Mouse (Mus musculus): Measurements from ENCODE around the gene Pdyn. TPM values are rescaled to one million over a fixed set of nuclear protein-coding genes. Genes with fewer than 3 reads are reported as not detected.

The Pdyn gene
- polyA plus RNA-seq (2012; rRNA removed), result not detected in 2 replicates

GRCm38 (mm10) chr2:129699484-129700158, at the start of gene Pdyn:
Pdyn (minus strand) TSS chr2:129699844.
- DNase-seq (ENCODE audit: low read depth), result no peak

DNA sequence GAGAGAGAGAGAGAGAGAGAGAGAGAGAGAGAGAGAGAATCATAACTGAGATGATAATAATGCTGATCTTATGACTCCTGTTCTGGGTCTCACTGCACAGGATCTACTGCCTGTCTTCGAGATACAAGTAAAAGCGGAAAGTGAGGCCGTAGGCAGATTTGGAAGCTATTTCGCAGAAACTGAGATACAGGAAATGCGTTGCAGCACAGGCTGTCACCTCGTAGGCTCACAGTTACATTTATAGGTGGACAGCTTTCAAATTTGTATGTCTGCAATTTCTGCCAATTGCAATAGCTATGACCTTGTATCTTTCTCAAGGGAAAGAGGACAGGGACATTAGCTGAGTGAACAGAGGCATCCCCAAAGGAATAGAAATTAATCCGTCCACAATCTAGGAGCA, 42.4 kb upstream of the Pdyn start:
- DNase-seq (ENCODE audit: low read depth), result no peak

- DNase-seq (ENCODE audit: low read depth), result no peak
These were observed 40.9 kb upstream of the Pdyn start for GRCm38 (mm10) chr2:129740515-129740914.

DNA sequence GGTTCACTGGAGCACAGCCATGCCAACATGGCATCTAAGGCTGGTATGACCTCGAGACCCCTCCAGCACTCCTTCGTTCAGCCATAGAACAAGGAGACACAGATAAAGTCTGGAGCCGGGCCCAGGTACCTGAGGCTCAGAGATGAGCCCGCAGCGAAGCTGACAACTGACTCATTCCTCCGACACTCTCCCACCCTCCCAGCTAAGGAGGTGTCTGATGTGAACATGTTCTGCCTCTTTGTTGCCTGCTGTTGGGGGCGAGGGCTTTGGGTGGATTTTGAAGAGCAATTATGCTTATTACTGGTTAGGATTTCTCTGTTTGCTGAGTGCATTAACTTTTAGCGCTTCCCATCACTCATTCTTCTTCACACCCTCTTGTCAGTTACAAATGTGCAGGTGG, 34.4 kb upstream of the Pdyn start:
- DNase-seq (ENCODE audit: low read depth), result no peak

DNA sequence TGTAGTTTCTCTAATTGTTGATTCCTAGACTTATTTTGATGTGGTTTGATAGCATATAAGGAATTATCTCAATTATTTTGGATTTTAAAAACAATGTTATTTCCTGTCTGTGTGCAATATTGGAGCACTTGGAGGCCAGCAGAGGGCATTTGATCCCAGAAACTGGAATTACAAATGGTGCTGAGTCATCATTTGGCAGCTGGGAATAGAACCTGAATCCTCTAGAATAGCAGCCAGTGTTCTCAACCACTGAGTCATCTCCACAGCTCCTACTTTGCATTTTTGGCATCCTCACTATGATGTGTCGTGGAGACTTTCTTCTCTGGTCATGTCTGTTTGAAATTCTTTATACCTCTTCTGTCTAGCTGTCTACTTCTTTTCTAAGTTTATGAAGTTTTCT, 30.0 kb upstream of the Pdyn start:
- DNase-seq (ENCODE audit: low read depth), result no peak

- no peak for DNase-seq (ENCODE audit: low read depth)
These were observed 16.0 kb upstream of the Pdyn start for GRCm38 (mm10) chr2:129715671-129716070.

GRCm38 (mm10) chr2:129713026-129713544, 13.4 kb upstream of the Pdyn start:
- DNase-seq (ENCODE audit: low read depth), result no peak

- DNase-seq (ENCODE audit: low read depth), result no peak
These were observed 3.6 kb downstream of the Pdyn start for GRCm38 (mm10) chr2:129696059-129696458.

DNA sequence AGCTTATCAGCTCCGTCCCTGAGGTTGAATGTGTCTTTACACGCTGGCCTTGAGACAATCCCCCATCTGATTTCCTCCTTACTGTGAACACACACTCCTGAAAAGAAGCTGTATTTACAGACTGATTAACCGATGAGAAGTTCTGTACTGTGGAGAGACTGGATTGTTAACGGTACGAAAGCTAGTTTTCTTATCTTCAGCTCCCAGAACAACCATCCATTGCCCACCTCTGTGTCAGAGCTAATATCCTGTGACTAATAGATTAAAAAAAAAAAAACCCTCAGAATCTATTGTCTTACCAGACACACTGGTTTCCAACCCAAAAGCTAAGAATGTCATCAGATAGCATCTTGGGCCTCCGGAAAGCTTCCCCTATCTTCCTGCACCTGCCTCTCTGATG, 5.3 kb downstream of the Pdyn start:
- DNase-seq (ENCODE audit: low read depth), result no peak

DNA sequence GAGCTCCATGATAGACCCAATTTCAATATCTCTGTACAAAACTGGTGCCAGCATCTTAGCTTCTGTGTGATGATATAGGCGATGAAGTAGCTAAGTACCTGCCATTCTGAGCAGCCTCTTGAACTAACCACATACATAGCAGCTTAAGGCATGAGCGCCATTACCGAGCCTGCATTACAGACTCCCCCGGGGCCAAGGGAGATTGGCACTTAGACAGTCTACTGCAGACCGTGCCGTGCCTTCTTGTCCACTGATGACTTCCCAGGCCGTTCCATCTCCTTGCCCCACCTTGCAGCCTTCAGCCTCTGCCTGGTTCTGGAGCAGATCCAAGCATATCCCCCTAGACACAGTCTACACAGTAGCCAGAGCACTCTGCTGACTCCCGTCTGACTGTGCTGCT, 7.0 kb downstream of the Pdyn start:
- no peak for DNase-seq (ENCODE audit: low read depth)

GRCm38 (mm10) chr2:129689694-129690093, 9.9 kb downstream of the Pdyn start:
- DNase-seq (ENCODE audit: low read depth), result no peak

DNA sequence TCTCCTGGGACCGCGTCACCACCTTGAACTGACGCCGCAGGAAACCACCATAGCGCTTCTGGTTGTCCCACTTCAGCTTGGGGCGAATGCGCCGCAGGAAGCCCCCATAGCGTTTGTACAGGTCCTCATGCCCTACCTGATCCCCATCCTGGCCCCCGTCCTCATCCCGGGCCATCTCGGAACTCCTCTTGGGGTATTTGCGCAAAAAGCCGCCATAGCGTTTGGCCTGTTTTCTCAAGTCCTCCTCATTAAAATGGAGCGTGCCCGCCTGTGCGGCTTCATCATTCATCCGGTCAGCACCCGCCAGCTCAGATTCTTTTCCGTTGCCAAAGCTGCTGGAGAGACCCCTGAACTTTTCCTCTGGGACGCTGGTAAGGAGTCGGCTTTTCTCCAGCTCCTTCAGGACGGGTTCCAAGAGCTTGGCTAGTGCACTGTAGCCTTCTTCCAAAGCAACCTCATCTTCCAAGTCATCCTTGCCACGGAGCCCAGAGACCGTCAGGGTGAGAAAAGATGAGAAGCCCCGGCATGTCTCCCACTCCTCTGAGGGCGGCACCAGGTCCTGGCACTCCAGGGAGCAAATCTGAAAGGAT, 11.5 kb downstream of the Pdyn start:
- no peak for DNase-seq (ENCODE audit: low read depth)

GRCm38 (mm10) chr2:129686908-129687307, 12.7 kb downstream of the Pdyn start:
- DNase-seq (ENCODE audit: low read depth), result no peak

DNA sequence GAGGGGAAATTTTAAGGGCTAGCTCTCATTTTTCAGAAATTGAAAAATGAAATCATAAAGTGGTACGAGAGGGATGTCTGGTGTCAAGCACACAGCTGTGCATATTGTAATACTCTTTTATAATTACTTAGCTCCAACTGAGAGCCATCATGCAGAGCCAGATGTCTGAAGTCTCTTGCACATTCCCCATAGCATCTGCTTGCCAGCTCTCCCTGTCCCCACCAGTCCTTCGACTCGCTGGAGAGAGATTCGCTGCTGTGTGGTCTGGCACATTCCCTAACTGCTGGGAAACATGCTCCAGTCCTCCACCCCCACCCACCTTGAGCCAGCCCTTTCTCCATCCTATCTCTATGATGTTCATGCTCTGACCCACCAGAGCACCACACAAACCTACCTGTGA, 15.6 kb downstream of the Pdyn start:
- DNase-seq (ENCODE audit: low read depth), result no peak

GRCm38 (mm10) chr2:129680236-129680635, 19.4 kb downstream of the Pdyn start:
- DNase-seq (ENCODE audit: low read depth), result no peak

- no peak for DNase-seq (ENCODE audit: low read depth)
These were observed 20.6 kb downstream of the Pdyn start for GRCm38 (mm10) chr2:129679066-129679465.

DNA sequence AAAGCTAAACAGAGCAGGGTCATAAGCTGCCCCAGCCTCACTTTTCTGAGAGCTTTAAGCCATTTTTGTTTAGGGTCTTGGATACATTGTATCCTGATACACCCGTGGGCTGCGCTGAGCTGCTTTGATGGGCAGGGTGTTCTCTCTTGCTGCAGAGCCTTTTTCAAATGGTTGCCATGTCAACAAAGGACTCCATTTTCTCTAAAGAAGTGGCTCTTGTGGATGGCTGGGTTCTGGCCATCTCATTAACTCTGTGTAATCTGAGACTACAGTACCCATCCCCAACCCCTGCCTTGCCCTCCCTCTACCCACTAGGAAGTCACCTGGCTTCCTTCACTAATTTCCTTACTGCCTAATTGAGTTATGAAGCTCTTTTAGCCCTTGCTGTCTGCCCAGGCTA, 22.0 kb downstream of the Pdyn start:
- no peak for DNase-seq (ENCODE audit: low read depth)

- DNase-seq (ENCODE audit: low read depth), result no peak
These were observed 24.6 kb downstream of the Pdyn start for GRCm38 (mm10) chr2:129674935-129675634.

DNA sequence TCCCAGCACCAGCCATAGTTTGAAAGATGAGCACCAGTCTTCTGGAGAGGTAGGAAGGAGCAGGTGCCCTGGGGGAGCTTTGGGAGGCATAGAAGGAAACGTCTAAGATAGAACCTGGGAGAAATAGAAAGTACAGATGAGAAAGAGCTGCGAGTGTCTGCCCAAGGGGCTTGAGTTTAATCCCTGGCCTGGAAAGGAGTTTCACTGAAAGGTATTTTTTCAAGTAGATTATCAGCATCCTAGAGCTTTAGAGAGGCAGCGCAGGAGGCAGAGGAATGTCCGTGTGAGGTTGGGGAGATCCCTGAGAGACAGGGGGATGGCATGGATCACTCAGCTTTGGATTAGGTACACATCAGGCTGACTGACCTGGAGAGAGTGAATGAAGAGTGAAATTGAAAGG, 27.7 kb downstream of the Pdyn start:
- DNase-seq (ENCODE audit: low read depth), result no peak

DNA sequence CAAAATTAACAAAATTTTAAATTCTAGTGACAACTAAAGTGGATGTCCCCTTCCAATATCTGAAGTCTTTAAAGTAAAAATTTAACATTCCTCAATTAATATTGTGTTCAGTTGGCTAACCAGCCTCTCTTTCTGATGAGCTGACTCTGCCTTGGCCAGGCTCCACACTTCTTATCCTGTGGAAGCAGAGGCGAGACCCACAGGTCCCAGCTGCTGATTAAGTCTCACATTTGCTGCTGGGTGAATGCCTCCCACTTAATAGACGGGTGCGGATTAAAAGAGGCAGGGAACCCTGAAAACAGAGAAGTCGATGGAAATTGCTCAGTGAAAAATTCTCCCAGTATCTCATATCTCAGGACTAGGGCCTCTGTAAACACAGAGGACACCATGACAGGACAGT, 37.2 kb downstream of the Pdyn start:
- DNase-seq (ENCODE audit: low read depth), result no peak

DNA sequence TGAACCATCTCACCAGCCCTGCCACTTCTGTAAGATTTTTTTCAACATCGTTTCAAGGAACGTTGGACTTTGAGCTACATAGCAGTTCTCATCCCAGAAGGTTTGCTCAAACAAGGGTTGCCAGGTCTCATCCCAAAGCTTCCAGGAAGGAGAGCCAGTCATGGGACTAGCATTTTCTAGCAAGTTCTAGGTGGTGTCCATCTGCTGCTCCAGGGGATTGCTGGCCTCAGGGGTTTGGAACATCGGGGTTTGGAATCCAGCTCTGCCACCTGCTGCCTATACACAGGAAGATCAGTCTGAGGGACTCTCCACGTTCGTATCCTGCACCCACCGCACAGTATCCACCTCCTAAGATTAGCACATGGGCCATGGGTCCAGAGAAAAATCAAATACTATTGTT, 39.6 kb downstream of the Pdyn start:
- DNase-seq (ENCODE audit: low read depth), result no peak

DNA sequence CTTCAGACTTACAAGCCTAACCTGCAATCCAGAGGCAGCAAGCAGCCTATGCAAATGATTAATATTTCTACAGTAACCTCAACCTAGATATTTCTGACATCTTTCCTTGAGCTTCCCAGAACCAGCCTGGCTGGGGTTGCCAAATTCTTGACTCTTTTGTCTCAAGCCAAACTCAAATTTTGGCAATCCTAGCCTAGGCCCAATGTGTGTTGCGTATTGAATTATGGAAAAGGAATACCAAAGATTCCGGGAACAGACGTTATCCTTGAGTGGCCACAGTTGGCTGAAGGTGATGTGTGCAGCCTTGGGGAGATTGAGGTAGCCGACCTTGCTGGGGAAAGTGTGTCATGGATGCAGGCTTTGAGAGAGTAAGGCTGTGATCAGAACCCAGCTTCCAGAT, 40.8 kb downstream of the Pdyn start:
- no peak for DNase-seq (ENCODE audit: low read depth)

DNA sequence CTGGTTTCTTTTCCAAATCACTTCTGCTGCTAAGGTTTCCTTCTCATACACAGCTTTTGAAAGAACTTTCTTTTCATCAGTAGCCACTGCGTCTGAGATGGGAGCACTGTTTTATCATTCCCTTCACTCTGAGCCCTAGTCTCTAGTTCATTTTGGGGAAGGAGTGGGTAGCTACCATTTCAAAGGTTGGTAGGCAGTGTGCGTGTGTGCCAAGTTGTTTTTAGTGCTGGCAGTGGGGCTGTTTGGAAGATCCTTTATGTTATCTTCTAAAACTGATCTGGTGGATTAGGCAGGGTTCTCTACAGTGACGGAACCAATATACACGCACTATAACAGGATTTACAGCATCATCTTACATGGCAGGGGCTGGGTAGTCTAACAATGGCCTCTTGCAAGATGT, 44.6 kb downstream of the Pdyn start:
- no peak for DNase-seq (ENCODE audit: low read depth)
